Mouse (Mus musculus): ENCODE measurements around the gene Plk5. TPM values are rescaled to one million over a fixed set of nuclear protein-coding genes. Genes with fewer than 3 reads are reported as not detected.

Plk5 gene
- polyA plus RNA-seq, 1 experiment from 2014 or later: 0.08 TPM

DNA sequence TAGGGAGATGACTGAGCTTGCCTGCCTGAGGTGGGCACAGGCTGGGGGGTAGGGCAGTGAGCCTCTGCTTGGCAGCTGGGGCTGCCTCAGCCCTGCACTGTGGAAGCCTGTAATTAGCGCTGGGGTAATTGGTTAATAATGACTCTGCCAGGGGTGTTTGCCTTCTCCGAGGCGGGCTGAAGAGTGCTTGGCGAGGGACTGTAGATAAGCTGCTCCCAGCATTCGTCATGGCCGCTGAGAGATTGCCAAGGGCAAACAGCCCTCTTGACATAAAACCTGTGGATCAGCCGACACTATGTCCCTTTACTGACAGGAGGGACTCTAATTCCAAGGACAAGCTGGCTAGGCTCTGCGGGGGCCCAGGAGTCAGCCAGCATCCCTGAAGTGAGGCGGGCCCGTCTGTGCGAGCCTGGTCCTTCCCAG, 39.9 kb upstream of the Plk5 start:
- DNase-seq (no peak), ATAC-seq (no peak)
- TF ChIP-seq EP300 (IDR thresholded peaks at IDR 0.05; ENCODE audit: low read depth) (no peak), CTCF (IDR thresholded peaks at IDR 0.05; ENCODE audit: low read depth) (no peak)
- Histone ChIP-seq H3K4me2 (ENCODE audit: low read depth, low read length) (no peak overlapping the region), H3K9me3 (ENCODE audit: low read length) (no peaks in the 10 kb centered on the region), H3K27me3 (ENCODE audit: insufficient read depth, low read length) (peaks cover 49% of the 10 kb centered on the region), H3K4me1 (ENCODE audit: insufficient read depth) (peaks cover 34% of the 10 kb centered on the region), H3K27ac (ENCODE audit: low read depth) (no peak overlapping the region), H3K4me3 (ENCODE audit: low read depth, low read length) (no peak overlapping the region), H3K36me3 (replicated peaks; ENCODE audit: insufficient read depth, low read length) (peaks cover 17% of the 10 kb centered on the region), H3K9ac (replicated peaks) (peak overlapping the region; percentile 26; the same call in 1 of the 2 replicates)
- 26% methylated on average over 11 of the region's 11 CpGs for WGBS (ENCODE audit: insufficient replicate concordance)

DNA sequence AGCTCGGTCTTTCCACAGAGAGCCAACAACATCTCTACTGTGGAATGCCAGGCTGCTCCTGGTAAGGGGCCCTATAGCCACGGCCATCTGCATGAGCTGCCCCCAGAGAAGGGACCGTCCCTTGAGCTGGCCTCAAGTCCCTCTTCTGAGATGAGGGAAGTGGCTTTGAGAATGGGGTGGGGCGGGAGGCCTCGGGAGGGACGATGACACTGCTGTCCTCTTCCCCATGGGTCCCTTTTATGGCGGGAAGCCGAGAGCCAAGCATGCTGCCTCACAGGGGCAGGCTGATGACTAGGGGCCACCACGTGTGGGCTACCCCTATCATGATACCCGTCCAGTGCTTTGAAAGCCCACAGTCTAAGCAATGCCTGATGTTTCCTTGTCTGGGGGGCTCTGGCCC, 39.2 kb upstream of the Plk5 start:
- H3K4me2 ChIP-seq (ENCODE audit: low read depth, low read length): no peak overlapping the region
- H3K27me3 ChIP-seq (ENCODE audit: insufficient read depth, low read length): peaks cover 43% of the 10 kb centered on the region
- no peak for TF ChIP-seq CTCF (IDR thresholded peaks at IDR 0.05; ENCODE audit: low read depth)
- no peak for TF ChIP-seq EP300 (IDR thresholded peaks at IDR 0.05; ENCODE audit: low read depth)
- peaks cover 35% of the 10 kb centered on the region for H3K4me1 ChIP-seq (ENCODE audit: insufficient read depth)
- no peak overlapping the region for H3K27ac ChIP-seq (ENCODE audit: low read depth)
- no peak overlapping the region for H3K4me3 ChIP-seq (ENCODE audit: low read depth, low read length)
- H3K9ac ChIP-seq (replicated peaks): no peak overlapping the region
- ATAC-seq (no peak), DNase-seq (no peak)
- 34% methylated on average over 10 of the region's 10 CpGs for WGBS (ENCODE audit: insufficient replicate concordance)
- no peaks in the 10 kb centered on the region for H3K9me3 ChIP-seq (ENCODE audit: low read length)
- peaks cover 17% of the 10 kb centered on the region for H3K36me3 ChIP-seq (replicated peaks; ENCODE audit: insufficient read depth, low read length)

DNA sequence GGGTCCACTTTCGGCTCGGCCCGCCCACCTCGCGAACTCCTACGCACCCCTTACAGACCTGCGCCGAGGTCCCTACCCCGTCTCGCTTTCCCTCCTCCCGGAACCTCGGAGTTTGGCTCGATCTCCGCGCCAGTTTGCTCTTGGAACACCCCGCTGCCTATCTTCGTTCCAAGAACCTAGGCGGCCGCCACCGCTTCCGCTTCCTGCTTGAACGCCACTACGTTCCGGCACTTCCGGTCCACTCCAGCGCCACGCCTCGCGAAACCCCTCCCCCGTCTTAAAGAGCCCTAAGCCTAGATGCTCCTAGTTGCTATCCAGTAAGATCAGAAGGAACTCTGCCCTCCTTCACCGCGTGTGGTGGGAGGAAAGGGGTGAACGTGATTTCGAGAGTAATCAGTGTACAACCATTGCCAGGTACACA, 35.9 kb upstream of the Plk5 start, which contains the start of gene 2310011J03Rik:
TSS of gene 2310011J03Rik (minus strand) at position 198 of the 421 bp plus-strand sequence.
- peak within 1 kb of the TSS; percentile 91 for H3K4me3 ChIP-seq (ENCODE audit: low read depth, low read length)

DNA sequence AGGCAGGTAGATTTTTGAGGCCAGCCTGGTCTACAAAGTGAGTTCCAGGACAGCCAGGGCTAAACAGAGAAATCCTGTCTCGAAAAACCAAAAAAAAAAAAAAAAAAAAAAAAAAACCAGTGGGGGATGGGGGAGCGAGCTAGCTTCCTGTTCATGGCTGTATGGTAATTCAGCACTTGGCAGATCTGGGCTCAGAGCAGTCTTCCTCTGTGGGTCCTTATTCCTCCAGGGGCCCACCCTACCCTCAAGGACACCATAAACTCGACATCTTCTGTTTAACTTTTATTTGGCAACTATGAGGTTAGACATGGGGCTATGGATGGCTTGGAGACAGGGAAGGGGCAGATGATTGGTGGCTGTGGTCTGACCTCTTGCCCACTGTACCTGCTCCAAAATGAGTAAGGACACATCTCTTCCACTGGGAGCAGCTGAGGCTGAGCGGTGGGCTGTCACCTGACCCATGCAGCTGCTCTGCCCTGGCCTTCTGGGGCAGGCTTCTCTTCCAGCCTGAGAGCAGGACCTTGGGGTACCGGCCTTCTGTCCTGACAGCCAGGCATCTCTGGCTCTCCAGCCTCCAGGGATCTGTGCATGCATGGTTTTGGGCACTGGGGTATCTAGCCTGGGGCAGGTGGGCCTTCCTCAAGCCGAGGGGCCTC, 35.1 kb upstream of the Plk5 start:
- peaks cover 46% of the 10 kb centered on the region for H3K4me1 ChIP-seq (ENCODE audit: insufficient read depth)
- no peak overlapping the region for H3K4me3 ChIP-seq (ENCODE audit: low read depth, low read length)
- peak overlapping the region; percentile 26 for H3K9ac ChIP-seq (replicated peaks)
- H3K27ac ChIP-seq (ENCODE audit: low read depth): peak overlapping the region; percentile 89; the same call in 1 of the 2 replicates
- H3K27me3 ChIP-seq (ENCODE audit: insufficient read depth, low read length): peaks cover 2% of the 10 kb centered on the region
- WGBS (ENCODE audit: insufficient replicate concordance): 56% methylated on average over 6 of the region's 6 CpGs
- no peak for ATAC-seq
- no peaks in the 10 kb centered on the region for H3K9me3 ChIP-seq (ENCODE audit: low read length)
- H3K36me3 ChIP-seq (replicated peaks; ENCODE audit: insufficient read depth, low read length): peaks cover 17% of the 10 kb centered on the region
- peak overlapping the region; percentile 100; the same call in 1 of the 2 replicates for H3K4me2 ChIP-seq (ENCODE audit: low read depth, low read length)
- DNase-seq: no peak
- TF ChIP-seq CTCF (IDR thresholded peaks at IDR 0.05; ENCODE audit: low read depth) (no peak), EP300 (IDR thresholded peaks at IDR 0.05; ENCODE audit: low read depth) (no peak)

More for the DNA sequence above, 35.9 kb upstream of the Plk5 start, which contains the start of gene 2310011J03Rik:
- H3K9ac ChIP-seq (replicated peaks): peak within 1 kb of the TSS; percentile 96
- no peaks in the 10 kb centered on the region for H3K9me3 ChIP-seq (ENCODE audit: low read length)
- DNase-seq (peak; percentile 93), ATAC-seq (peak; percentile 31)
- H3K27ac ChIP-seq (ENCODE audit: low read depth): peak within 1 kb of the TSS; percentile 89
- peaks cover 17% of the 10 kb centered on the region for H3K36me3 ChIP-seq (replicated peaks; ENCODE audit: insufficient read depth, low read length)
- WGBS (ENCODE audit: insufficient replicate concordance): under 1% methylated on average over 34 of the region's 34 CpGs
- H3K27me3 ChIP-seq (ENCODE audit: insufficient read depth, low read length): peaks cover 10% of the 10 kb centered on the region
- peaks cover 46% of the 10 kb centered on the region for H3K4me1 ChIP-seq (ENCODE audit: insufficient read depth)
- peak within 1 kb of the TSS; percentile 92 for H3K4me2 ChIP-seq (ENCODE audit: low read depth, low read length)
- no peak for TF ChIP-seq CTCF (IDR thresholded peaks at IDR 0.05; ENCODE audit: low read depth)
- TF ChIP-seq EP300 (IDR thresholded peaks at IDR 0.05; ENCODE audit: low read depth): no peak

DNA sequence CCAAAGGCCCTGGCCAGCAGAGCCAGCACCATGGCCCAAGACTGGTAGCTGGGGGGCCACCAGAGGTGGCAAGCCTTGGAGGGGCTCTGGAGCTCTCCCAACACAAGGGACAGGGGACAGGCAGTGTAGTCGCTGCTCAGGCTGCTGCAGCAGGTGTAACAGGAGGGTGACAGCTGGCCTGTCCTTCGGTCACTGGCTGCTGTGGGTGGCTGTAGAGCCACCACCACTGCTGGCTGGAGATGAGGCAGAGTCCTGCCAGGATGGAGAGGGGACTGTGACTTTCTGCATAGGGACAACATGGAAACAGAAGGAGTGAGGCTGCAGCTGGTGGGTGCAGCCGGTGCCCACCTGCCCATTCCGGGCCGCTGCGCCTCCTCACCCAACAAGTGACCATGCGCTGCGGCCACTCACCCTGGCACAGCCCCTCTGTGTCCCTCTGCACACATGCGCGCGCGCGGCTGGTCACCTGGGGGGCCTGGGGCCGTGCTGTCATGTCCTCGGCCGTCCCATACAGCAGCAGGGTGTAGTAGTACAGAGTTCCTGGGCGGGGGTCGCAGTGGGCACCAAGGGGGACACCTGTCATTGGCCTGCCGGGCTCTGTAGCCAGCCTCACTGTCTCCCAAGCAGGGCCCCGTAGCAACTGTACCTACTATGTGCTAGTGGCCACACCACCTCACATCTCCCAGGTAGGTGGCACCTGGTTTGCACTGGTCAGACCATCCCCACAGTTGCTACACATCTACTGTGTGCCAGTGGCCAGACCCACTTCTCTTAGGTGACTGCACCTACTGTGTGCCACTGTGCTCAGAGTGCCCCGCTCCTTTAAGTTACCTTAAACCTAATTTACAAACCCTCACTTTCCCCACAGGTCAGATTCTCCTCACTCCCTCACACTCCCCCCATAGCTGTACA, 34.3 kb upstream of the Plk5 start:
- ATAC-seq: no peak
- Histone ChIP-seq H3K9ac (replicated peaks) (peak overlapping the region; percentile 78), H3K4me3 (ENCODE audit: low read depth, low read length) (peak overlapping the region; percentile 66; the same call in 1 of the 2 replicates), H3K36me3 (replicated peaks; ENCODE audit: insufficient read depth, low read length) (peaks cover 17% of the 10 kb centered on the region), H3K27me3 (ENCODE audit: insufficient read depth, low read length) (no peaks in the 10 kb centered on the region), H3K4me2 (ENCODE audit: low read depth, low read length) (peak overlapping the region; percentile 100), H3K27ac (ENCODE audit: low read depth) (peak overlapping the region; percentile 95), H3K9me3 (ENCODE audit: low read length) (no peaks in the 10 kb centered on the region), H3K4me1 (ENCODE audit: insufficient read depth) (peaks cover 41% of the 10 kb centered on the region)
- no peak for TF ChIP-seq EP300 (IDR thresholded peaks at IDR 0.05; ENCODE audit: low read depth)
- no peak for DNase-seq
- WGBS (ENCODE audit: insufficient replicate concordance): 85% methylated on average over 21 of the region's 21 CpGs

DNA sequence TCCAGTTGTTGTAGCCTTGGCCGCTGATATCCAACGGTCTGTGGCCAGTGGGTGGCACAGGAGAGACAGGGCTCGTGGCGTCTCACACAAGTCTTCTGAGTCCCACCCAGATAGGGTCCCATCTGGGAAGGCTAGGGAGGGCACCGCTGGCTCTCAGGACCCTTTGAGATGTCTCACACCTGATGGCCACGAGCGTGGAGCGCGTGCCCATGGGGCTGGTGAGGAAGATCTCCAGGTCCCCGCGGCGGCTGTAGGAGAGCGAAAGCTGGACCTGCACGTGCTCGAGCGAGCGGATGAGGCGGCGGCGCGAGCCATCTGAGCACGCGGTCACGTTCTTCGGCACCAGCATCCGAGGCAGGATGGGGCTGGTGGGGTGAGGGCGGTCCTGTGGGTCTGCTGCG, 33.4 kb upstream of the Plk5 start:
- peak overlapping the region; percentile 95 for H3K27ac ChIP-seq (ENCODE audit: low read depth)
- TF ChIP-seq EP300 (IDR thresholded peaks at IDR 0.05; ENCODE audit: low read depth) (no peak), CTCF (IDR thresholded peaks at IDR 0.05; ENCODE audit: low read depth) (peak; percentile 29)
- H3K27me3 ChIP-seq (ENCODE audit: insufficient read depth, low read length): no peaks in the 10 kb centered on the region
- peaks cover 33% of the 10 kb centered on the region for H3K4me1 ChIP-seq (ENCODE audit: insufficient read depth)
- 1% methylated on average over 28 of the region's 28 CpGs for WGBS (ENCODE audit: insufficient replicate concordance)
- DNase-seq (peak; percentile 65), ATAC-seq (peak; percentile 24)
- peaks cover 13% of the 10 kb centered on the region for H3K36me3 ChIP-seq (replicated peaks; ENCODE audit: insufficient read depth, low read length)
- peak overlapping the region; percentile 100 for H3K4me2 ChIP-seq (ENCODE audit: low read depth, low read length)
- H3K4me3 ChIP-seq (ENCODE audit: low read depth, low read length): peak overlapping the region; percentile 66
- peak overlapping the region; percentile 78 for H3K9ac ChIP-seq (replicated peaks)
- H3K9me3 ChIP-seq (ENCODE audit: low read length): no peaks in the 10 kb centered on the region
